Mouse (Mus musculus) monocyte, adult 2 months (primary cell): ENCODE data around the gene Fra10ac1.

Source experiments
- DNase-seq, 2 experiments: peaks; one replicate each; pipeline ENCODE4 v3.0.0; 2022; ENCODE audit warnings: low spot score in 2 of 2, low read depth in 1 of 2

Fra10ac1 gene

DNA sequence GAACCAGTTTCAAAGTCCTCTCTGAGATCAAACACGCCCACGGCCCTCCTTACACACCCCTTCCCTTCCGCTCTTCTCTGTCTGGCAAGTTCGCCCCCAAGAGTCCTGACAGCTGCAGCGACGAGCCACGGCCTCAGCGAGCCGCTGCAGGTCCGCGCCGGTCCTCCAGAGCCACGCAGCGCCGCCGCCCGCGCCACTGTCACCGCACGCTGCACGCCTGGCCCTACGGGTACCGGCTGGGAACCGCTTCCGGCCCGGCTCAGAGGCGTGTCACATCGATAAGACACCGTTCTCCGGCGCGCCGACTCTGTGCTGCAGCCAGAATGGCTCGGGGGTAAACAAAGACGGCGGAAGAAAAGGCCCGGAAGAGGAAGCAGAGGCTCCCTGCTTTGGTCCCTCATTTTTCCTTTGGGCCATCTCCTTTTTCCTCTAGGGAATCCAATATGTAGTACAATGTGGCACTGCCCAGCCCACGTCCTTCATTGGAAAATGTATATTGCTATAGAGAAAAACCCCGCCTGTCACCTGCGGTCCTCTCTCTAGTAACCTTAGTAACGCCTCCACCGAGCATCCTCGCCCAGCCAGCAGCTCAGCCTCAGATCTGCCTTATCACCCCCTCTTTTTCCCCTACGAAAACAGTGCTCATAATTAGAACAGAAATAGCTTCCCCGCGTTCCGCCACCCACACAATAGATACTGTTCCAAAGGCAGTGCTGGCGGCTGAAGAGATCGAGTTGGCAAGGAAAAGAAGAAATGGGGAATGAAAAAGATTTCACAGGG, at the start of gene Fra10ac1:
Fra10ac1 (minus strand) TSS at position 252 of the 780 bp plus-strand sequence.
- peak; percentile 23 to 78 for DNase-seq

DNA sequence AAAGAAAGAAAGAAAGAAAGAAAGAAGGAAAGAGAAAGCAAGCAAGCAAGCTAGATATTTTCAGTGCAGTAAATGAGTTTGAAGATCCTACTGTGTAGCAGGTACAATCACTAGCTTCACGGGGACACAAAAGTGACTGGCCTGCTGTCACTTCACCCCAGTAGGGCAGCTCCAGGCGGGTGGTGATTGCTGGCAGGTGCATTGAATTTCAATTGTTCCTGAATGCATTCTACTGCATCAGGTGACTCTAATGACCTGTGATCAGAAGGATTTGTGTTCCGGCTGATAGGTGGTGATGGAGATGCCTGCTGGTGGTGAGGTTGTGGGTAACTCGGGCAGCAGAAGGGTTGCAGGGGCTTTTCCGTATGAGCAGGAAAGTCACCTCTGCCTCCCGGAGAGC, 47.1 kb upstream of the Fra10ac1 start:
- no peak for DNase-seq

DNA sequence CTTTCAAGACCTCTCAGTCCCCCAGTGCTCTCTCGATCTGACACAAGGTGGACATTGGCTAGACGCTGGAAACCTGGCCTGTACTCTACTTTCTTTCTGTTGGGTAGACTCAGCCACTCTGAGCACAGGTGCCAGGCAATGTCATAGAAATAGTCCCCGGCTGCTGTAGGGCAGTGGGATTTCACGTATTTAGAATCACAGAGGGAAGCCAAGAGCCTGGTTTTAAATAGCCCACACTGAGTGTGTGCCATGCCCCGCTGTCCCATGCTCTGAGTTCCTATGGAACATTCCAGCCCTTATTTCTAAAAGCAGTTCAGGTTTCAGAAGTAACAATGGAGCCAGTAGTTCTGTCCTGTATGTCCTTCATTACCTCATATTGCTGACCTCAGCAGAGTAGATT, 43.5 kb upstream of the Fra10ac1 start:
- DNase-seq, result no peak

DNA sequence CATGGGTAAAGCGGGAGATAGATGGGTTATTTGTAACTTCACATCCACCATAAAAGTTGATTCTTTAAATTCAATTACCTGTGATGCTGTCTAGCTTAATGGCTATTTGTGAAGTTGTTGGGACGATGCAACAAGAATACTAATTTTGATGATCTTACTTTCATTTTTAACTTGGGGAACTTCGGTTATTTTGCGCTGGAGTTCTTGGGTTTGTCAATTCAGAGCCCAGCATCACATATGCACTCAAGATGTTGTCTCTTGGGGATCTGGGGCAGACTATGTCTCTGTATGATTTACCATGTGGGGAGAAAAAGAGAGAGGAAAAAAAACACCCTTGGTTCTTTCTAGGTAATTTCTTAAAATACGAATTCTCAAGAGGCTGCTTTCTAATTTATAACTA, 41.8 kb upstream of the Fra10ac1 start:
- DNase-seq, result no peak

DNA sequence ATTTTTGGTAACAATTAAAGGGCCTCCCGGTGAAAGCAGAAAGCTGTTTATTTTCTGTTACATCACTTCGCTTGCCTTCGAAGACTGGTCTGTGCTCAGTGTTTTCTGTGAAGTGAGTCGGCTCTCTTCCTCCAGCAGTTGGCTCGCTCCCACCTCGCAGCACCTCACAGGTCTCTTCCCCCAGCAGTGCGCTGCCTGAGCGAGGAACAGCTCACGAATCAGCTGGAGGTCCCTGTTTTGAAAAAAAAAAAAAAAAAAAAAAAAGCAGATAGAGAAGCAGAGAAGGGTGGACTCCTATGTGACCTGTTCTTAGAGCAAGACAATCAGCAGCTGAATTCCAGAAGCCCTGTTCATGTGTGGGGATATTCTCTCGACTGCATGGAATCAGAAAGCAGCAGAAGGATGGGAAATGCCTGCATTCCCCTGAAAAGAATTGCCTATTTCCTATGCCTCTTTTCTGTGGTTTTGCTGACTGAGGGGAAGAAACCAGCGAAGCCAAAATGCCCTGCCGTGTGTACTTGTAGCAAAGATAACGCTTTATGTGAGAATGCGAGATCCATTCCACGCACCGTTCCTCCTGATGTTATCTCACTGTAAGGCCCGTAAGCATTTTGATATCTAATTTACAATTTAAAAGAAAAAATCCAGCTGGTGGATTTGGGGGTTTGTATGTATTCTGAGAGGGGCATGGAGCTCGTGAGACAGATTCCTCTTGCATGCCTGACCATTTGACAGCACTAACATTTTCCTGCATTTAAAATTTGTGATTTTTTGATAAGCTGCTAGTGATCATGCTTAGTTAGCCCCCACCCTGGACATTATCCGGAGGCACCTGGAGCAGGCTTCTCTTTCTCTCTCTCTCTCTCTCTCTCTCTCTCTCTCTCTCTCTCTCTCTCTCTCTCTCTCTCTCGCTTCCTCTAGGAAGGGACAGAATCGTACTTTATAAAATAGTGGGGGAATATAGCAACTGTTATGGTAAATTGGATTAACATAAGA, 40.8 kb upstream of the Fra10ac1 start, which contains the start of gene Lgi1:
Lgi1 (plus strand) TSS at position 32 of the 996 bp plus-strand sequence.
- DNase-seq, result no peak

DNA sequence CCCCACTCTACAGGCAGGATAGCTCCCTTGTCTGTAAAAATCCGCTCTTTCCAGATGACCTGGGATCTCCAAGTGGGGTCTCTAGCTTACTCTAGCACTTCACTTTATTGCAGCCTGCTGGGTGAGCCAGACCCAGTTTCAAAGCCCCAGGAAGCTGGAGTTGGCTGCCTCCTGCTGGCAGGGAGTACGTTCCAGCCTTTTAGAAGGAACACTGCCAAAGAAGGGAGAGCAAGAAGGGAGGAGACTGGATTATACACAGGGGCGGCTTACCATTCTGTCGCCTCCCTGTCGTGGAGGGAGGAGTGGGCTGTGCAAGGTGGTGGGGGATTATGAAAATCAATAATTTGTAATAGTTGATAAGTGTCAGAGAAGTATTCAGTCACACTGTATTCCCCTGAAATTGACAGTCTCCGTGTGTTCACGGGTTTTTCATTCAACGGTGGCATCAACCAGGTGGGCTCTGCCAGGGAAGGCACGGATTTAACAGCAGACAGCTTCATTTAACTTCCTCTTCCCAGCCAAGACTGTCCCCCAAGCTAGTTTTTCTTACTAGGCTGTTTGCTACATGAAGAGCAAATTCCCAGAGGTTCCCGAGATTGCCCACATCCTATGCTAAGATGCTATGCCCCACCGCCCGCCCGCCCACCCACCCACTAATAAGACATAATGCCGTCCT, 40.0 kb upstream of the Fra10ac1 start:
- no peak for DNase-seq

DNA sequence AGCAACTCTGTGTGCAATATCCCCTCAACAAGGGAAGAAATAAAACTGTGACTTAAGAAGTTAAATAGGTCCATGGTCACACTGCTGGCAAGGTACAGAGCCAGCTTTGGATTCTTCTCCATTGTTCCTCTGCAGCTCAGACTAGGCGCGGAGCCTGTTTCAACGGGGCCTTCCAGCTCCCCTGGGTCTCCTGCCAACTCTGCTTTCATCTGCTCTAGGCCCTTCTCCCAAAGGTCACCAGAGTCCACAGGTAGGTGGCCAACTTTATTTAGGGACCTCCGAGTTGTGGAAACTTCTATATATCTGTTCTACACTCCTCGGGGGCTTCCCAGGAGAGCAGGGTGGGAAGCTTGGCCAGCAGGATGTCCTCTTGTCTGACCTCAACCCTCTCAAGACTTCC, 37.4 kb upstream of the Fra10ac1 start:
- no peak for DNase-seq

DNA sequence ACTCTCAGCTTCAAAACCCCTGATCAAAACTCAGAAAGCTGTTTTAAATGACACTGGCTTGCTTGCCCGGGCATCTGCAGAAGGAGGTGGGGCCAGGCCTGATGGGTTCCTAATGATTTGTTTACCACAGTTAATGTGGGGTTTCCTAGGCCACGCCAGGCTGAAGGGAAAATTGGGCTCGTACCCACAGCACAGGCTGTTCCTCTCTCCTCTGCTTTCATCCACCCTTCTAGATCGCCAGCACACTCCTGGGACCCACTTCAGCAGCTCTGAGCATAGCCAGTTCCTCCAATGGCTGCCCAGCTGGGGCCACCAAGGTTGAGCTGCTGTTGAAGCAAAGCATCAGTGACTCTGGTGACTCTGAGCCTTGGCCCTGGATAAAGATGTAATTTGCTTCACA, 36.4 kb upstream of the Fra10ac1 start:
- no peak for DNase-seq

DNA sequence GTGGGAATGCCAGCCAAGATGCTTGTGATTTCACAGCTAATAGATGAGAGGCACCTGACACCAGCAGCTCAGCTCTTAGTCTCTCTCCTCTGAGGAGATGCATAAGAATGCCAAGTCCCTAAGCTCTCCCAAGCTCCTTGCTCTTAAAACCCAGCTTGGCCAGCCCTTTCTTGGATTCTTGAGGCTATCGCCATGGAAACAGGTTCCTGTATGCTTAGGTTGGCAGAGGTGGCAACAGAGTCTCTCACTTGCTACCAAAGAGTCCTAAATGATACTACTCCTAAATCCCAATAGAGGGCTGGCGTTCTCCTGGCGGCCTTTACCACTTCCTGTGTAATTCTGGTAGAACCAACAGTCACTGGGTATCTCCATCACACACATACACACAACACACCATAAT, 35.5 kb upstream of the Fra10ac1 start:
- DNase-seq, result no peak

DNA sequence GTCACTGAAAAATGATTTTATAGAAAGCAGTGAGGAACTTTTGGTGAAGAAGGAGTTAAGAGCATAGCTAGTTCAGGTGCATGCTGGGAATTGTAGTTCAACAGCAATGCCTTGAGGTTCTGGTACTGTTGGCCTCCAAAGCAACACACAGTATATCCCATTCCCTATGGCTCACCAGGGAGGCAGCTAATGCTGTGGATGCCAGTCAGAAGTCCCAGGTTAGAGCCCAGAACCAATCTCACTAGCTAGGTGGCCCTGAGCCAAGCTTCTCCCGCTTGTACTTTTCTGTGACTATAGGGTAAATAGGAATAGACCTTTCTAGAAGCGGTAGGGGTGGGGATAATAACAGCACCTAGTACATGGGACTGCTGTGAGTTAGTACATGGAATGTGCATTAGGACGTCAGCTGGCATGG, 34.7 kb upstream of the Fra10ac1 start:
- DNase-seq, result no peak

DNA sequence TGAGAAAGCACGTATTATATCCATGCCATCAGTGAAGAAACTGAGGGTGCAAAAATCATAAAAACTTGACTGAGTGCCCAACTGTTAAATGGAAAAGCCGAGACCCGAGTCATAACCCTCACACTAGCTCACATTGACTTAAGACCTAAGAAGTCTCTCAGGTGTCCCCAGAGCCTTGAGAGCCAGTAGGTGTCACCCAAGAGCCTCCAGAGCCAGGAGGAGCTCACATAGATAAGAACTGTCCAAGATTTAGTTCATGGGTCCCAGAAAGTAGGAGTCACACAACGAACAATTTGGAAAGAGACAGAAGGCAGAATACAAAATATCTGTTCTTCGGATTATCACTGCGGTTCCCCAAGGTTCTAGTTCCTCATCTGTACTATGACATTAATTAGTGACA, 29.8 kb upstream of the Fra10ac1 start:
- DNase-seq, result no peak

DNA sequence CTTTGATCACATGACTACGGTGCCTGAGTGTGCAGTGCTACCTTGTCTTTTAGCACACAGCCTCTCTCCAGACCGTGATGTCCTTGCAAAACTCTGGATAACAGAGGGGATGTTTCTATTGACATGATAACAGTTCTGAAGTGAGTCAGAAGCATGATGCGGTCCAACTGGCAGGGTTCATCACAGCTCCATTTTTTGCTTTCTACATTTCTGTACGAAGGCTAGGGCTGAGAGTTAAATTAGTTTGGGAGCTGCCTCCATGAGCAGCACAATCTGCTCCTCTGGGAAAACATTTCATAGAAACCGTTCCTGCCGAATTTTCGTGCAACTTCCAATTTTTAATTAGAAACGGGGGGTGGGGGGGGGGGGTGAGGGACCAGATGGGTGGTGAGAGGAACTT, 25.7 kb upstream of the Fra10ac1 start:
- DNase-seq, result no peak

DNA sequence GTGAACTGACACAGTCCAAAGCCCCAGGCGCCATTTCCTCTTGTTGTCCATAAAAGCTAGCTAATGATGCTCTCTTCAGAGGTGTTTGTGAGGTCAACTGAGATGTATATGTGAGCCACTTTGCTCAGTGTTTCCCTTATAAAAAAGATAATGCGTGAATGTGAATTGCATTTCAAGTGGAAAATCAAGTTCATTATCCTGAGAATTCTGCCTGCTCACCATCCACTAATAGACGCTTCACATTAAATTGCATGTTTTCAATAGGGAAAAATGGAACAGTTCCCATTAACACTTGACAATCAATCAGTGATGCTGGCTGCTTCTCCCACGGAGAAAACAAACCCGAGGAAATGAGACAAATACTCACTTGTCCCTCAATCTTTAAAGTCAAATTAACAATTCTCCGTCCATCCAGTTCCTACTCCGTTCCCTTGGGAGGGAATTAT, 22.2 kb upstream of the Fra10ac1 start:
- no peak for DNase-seq

DNA sequence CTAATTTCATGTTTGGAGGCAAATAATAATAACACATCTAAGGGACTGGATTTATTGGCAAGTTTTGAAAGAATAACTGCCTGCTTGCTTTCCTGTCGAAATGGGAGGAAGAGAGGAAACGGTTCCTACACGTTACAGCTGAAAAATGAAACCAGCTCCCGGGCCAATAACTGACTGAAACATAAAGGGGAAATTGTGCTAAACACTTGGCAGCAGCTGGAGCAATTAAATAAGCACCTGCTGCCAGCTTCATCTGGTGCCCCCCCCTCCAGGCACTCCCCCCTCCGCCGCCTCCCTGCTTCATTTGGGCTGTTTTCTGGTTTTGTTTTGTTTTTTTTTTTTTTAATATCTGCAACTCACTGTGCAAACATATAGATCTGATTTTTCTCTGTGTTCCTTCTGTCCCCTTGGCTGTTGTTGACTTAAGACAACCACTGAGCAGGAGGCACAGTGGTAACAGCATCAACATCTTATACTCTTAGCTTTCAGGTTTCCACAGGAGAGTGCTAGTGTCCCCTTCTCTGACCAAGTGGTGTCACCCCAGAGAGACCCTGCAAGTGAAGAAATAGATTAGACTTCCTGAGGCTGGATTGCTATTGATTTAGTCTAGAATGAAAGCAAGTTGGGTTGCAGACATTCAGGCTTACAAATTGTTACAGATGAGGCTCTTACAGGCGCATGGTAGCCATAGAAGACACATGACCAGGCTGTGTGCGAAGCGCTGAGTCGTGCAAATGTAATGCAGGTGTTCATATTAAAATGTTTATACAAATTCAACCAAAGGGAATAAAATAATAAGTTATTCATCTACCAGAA, 21.6 kb upstream of the Fra10ac1 start:
- DNase-seq, result no peak

DNA sequence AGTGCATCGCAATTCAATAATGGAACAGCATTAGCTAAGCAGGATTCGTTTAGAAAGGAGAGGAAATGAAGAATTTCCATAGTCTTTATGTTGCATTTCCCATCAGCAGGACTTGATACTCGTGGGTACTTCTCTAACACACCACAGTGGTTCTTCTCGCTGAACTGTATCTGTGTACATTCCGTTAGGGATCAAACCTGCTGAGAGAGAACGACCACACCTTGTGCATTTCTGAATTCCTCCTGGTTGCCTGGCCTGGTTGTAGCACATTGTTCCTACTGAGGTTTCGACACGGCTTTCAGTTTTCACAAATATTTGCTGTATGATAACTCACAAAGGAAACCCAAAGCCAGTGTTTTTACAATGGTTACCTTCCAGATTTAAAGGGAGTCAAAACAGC, 20.8 kb upstream of the Fra10ac1 start:
- DNase-seq, result no peak

DNA sequence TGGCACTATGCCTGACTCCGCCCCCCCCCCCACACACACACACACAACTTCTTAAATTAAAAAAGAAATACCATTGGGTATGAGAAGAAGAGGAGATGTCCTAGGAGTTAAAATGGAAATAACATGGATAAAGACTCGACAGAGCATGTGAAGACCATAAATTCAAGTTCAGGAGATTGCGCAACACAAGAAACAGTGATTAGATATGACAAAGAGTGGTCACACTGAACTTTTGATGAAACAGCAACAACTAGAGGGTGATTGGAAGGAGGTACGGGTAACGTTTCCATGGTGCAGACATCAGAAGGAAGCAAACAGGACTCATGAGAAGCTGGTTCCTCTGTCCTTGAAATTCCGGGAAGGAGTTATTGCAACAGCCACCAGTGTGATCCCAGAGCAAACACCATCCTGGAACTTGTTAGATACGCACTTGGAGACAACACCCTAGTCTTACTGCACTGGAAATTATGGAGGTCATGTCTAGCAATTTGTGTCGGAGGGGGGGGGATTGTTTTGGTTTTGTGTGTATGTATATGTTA, 18.4 kb upstream of the Fra10ac1 start:
- no peak for DNase-seq

DNA sequence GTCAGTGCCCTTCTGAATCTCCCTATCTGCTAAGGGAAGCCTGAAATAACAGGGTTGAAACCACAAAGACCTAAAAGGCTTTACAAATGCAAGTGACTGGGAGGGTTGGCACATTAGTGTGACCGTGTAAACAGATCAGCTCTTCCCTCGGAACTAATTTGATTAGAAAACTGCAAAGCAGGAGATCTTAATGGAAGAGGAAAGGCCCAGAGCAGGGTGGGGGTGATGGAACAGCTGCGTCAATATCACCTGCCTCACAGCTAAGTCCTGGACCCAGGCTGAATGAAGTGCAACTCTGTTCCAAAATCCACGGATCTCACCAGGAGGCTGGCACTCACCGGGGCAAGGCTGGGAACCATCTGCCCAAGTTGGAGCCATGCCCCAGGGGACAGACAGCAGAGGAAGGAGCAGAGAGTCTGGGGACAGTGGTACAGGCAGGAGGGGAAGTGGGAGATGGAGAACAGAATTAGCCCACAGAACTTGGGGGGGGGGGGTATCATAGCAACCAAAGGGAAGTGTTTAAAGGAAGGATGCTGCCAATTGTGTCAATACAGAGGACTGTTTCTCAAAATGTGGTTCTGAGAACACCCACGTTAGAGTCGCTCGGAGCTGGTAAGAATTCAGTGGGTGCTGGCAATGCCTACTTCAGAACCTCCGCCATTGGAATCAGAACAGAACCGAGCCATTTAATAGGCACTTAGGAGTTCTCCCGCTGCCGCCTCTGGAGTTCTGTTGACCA, 14.4 kb upstream of the Fra10ac1 start:
- no peak for DNase-seq

DNA sequence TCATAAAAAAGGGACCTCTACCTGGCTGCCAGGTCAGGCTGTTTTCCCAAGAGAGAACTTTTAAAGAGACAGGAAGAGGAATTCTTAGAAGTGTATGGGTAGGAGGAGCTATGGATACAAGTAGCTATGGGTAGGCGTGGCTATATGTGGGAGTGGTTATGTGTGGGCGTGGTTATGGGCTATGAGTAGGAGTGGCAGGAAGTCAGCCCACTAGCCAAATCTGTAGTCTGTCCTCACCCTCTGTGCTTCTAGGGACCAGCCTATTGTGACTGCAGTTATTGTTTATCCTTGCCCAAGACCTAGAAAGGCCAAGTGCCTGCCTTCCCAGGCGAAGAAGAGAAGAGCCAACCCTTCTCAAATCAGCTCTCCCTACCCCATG, 13.9 kb upstream of the Fra10ac1 start:
- no peak for DNase-seq

DNA sequence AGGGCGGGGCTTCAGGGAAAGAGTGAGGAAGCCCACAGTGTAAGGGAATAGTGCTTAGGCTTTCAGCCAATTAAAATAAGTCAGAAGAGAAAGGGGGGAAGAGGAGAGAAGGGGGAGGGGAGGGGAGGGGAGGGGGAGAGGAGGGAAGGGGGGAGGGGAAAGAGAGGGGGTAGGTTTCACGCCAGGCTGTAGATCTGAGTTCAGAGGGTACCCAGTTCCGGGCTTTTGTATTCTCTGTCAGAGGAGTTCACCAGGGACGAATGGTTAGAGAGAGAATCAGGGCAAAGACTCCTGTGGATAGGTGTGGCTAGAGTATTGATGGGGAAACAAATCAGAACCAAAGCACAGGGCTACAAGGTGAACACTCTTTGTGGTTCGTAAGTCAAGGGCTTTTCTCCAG, 12.6 kb upstream of the Fra10ac1 start:
- DNase-seq, result no peak

DNA sequence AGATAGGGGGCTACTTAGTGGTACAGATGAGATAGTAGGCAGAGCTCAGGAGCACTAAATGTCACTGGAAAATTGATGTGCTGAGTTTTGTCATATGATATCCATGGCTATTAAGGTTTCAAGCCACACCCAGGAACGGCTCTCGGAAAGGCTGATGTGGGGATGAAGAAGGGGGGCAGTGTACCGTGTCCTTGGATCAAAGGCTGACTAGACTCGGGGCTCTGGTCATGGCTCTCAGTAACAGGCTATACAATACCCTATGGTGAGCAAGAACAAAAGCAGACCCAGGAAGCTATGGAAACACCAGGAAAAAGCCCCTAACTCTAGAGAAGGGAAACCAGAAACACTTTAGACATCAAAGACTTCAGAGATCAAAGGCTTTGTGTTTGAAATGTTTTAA, 8.6 kb upstream of the Fra10ac1 start:
- no peak for DNase-seq
